41 mouse cellular contexts compared by ENCODE assay signal in the genomic region with DNA sequence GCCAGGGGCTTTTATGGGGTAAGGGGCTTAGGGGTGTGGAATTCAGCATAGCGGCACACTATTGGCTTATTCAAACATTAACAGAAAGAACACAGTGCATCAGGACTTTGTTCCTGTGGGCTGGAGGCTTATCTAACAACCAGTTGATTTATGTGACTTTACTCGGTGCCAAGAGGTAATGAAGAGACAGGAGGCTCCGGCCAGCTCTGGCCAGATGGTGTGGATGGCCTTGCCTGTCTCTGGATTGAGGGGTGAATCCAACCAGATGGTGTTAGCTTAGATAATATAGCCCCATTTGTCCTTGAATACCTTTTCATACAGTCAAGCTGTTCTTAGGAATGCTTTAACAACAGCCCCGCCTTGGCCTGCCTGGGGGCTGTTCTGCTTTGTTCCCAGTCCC. TPM values are rescaled to one million over a fixed set of nuclear protein-coding genes. Genes with fewer than 3 reads are reported as not detected.
"Had no signal": no experiment of that assay in that cellular context is flagged by ENCODE, and none has a peak within 500 bp of the region (broad histone marks: within the 10 kb centered on the region; RNA-seq: fewer than 3 reads in every experiment).

No protein-coding gene starts in this region.

RNA-seq across cellular contexts. Expression of gene Vmn1r53, which starts 7.9 kb away (rescaled TPM):
- total RNA-seq: heart, postnatal 10 days; heart, postnatal 14 days; heart, postnatal 25 days; heart, postnatal 36 days; heart, postnatal 4 days; hematopoietic stem cell, adult 5-6 weeks; hindbrain, postnatal 0 days; layer of hippocampus, adult 18-20 months; layer of hippocampus, adult 2 months; layer of hippocampus, adult 8-10 months; layer of hippocampus, postnatal 10 days; layer of hippocampus, postnatal 14 days; layer of hippocampus, postnatal 25 days; layer of hippocampus, postnatal 36 days; left cerebral cortex, adult 18-20 months; left cerebral cortex, adult 2 months; left cerebral cortex, adult 8-10 months had no signal
- polyA plus RNA-seq: heart, embryonic 12.5 days; heart, embryonic 13.5 days; heart, embryonic 14.5 days; heart, embryonic 15.5 days; heart, embryonic 16.5 days; heart, postnatal 0 days; hindbrain, embryonic 10.5 days; hindbrain, embryonic 11.5 days; hindbrain, embryonic 12.5 days; hindbrain, embryonic 13.5 days; hindbrain, embryonic 14.5 days; hindbrain, embryonic 15.5 days; hindbrain, embryonic 16.5 days; hindbrain, postnatal 0 days; inflammation-experienced regulatory T-cells, adult 6 months; intestine, embryonic 14.5 days; intestine, embryonic 15.5 days; intestine, postnatal 0 days; kidney, embryonic 14.5 days; kidney, embryonic 15.5 days; kidney, embryonic 16.5 days; kidney, postnatal 0 days; large intestine, adult 2 months had no signal

RNA-seq across cellular contexts. Expression of gene Vmn1r54, which starts 14.0 kb away (rescaled TPM):
- total RNA-seq: heart, postnatal 10 days; heart, postnatal 14 days; heart, postnatal 25 days; heart, postnatal 36 days; heart, postnatal 4 days; hematopoietic stem cell, adult 5-6 weeks; hindbrain, postnatal 0 days; layer of hippocampus, adult 18-20 months; layer of hippocampus, adult 2 months; layer of hippocampus, adult 8-10 months; layer of hippocampus, postnatal 10 days; layer of hippocampus, postnatal 14 days; layer of hippocampus, postnatal 25 days; layer of hippocampus, postnatal 36 days; left cerebral cortex, adult 18-20 months; left cerebral cortex, adult 2 months; left cerebral cortex, adult 8-10 months had no signal
- polyA plus RNA-seq: heart, embryonic 12.5 days; heart, embryonic 13.5 days; heart, embryonic 14.5 days; heart, embryonic 15.5 days; heart, embryonic 16.5 days; heart, postnatal 0 days; hindbrain, embryonic 10.5 days; hindbrain, embryonic 11.5 days; hindbrain, embryonic 13.5 days; hindbrain, embryonic 14.5 days; hindbrain, embryonic 15.5 days; hindbrain, embryonic 16.5 days; hindbrain, postnatal 0 days; inflammation-experienced regulatory T-cells, adult 6 months; intestine, embryonic 14.5 days; intestine, embryonic 15.5 days; intestine, embryonic 16.5 days; intestine, postnatal 0 days; kidney, adult 2 months; kidney, embryonic 14.5 days; kidney, embryonic 15.5 days; kidney, embryonic 16.5 days; kidney, postnatal 0 days; large intestine, adult 2 months had no signal

RNA-seq across cellular contexts. Expression of gene V1ra8, which starts 29.5 kb away (rescaled TPM):
- total RNA-seq: heart, postnatal 10 days; heart, postnatal 14 days; heart, postnatal 25 days; heart, postnatal 36 days; heart, postnatal 4 days; hematopoietic stem cell, adult 5-6 weeks; hindbrain, postnatal 0 days; layer of hippocampus, adult 18-20 months; layer of hippocampus, adult 2 months; layer of hippocampus, adult 8-10 months; layer of hippocampus, postnatal 10 days; layer of hippocampus, postnatal 14 days; layer of hippocampus, postnatal 25 days; layer of hippocampus, postnatal 36 days; left cerebral cortex, adult 18-20 months; left cerebral cortex, adult 2 months; left cerebral cortex, adult 8-10 months had no signal
- polyA plus RNA-seq: heart, embryonic 12.5 days; heart, embryonic 13.5 days; heart, embryonic 14.5 days; heart, embryonic 15.5 days; heart, embryonic 16.5 days; heart, postnatal 0 days; hindbrain, embryonic 10.5 days; hindbrain, embryonic 11.5 days; hindbrain, embryonic 12.5 days; hindbrain, embryonic 13.5 days; hindbrain, embryonic 14.5 days; hindbrain, embryonic 15.5 days; hindbrain, embryonic 16.5 days; hindbrain, postnatal 0 days; inflammation-experienced regulatory T-cells, adult 6 months; intestine, embryonic 14.5 days; intestine, embryonic 15.5 days; intestine, embryonic 16.5 days; intestine, postnatal 0 days; kidney, adult 2 months; kidney, embryonic 14.5 days; kidney, embryonic 15.5 days; kidney, embryonic 16.5 days; kidney, postnatal 0 days; large intestine, adult 2 months had no signal

RNA-seq across cellular contexts. Expression of gene Vmn1r52, which starts 57.5 kb away (rescaled TPM):
- total RNA-seq: heart, postnatal 10 days; heart, postnatal 14 days; heart, postnatal 25 days; heart, postnatal 36 days; heart, postnatal 4 days; hematopoietic stem cell, adult 5-6 weeks; hindbrain, postnatal 0 days; layer of hippocampus, adult 18-20 months; layer of hippocampus, adult 2 months; layer of hippocampus, adult 8-10 months; layer of hippocampus, postnatal 10 days; layer of hippocampus, postnatal 14 days; layer of hippocampus, postnatal 25 days; layer of hippocampus, postnatal 36 days; left cerebral cortex, adult 18-20 months; left cerebral cortex, adult 2 months; left cerebral cortex, adult 8-10 months had no signal
- polyA plus RNA-seq: heart, embryonic 12.5 days; heart, embryonic 13.5 days; heart, embryonic 14.5 days; heart, embryonic 15.5 days; heart, embryonic 16.5 days; heart, postnatal 0 days; hindbrain, embryonic 10.5 days; hindbrain, embryonic 11.5 days; hindbrain, embryonic 12.5 days; hindbrain, embryonic 13.5 days; hindbrain, embryonic 14.5 days; hindbrain, embryonic 15.5 days; hindbrain, embryonic 16.5 days; hindbrain, postnatal 0 days; inflammation-experienced regulatory T-cells, adult 6 months; intestine, embryonic 14.5 days; intestine, embryonic 15.5 days; intestine, embryonic 16.5 days; intestine, postnatal 0 days; kidney, adult 2 months; kidney, embryonic 14.5 days; kidney, embryonic 15.5 days; kidney, embryonic 16.5 days; kidney, postnatal 0 days; large intestine, adult 2 months had no signal
